Mouse (Mus musculus) forebrain, embryonic 15.5 days (tissue): ENCODE results near the gene Cmbl. TPM values are rescaled to one million over a fixed set of nuclear protein-coding genes. Genes with fewer than 3 reads are reported as not detected.
A peak's percentile ranks its signal among the peaks of the same experiment; 100 is the strongest.

Experiments used
- ATAC-seq: fragments of 200-750 bp; cut with Nextera tagmentation; replicated peaks from 2 replicates; pipeline ENCODE4 v1.8.0; 2017; ENCODE audit warnings: mild to moderate bottlenecking, moderate TSS enrichment, moderate library complexity
- H3K27ac ChIP-seq: fragments of 300-500 bp; sonication (generic); replicated peaks from 2 replicates; pipeline ENCODE4 v1.5.1; 2015; ENCODE audit warnings: mild to moderate bottlenecking, inconsistent platforms
- H3K27me3 ChIP-seq: fragments of 300-500 bp; sonication (generic); 2 replicates; pipeline ENCODE4 v1.6.1; 2015; ENCODE audit warnings: inconsistent platforms
- H3K36me3 ChIP-seq: fragments of 300-500 bp; sonication (generic); 2 replicates; pipeline ENCODE4 v1.6.1; 2015; ENCODE audit warnings: mild to moderate bottlenecking, inconsistent platforms
- H3K4me1 ChIP-seq: fragments of 300-500 bp; sonication (generic); 2 replicates; pipeline ENCODE4 v1.6.1; 2015; ENCODE audit warnings: inconsistent platforms
- H3K4me2 ChIP-seq: fragments of 300-500 bp; sonication (generic); replicated peaks from 2 replicates; pipeline ENCODE4 v1.6.1; 2015; ENCODE audit warnings: mild to moderate bottlenecking, inconsistent platforms
- H3K4me3 ChIP-seq: fragments of 300-500 bp; sonication (generic); 2 replicates; pipeline ENCODE4 v1.5.1; 2015; ENCODE audit warnings: mild to moderate bottlenecking, inconsistent platforms
- H3K9ac ChIP-seq: fragments of 300-500 bp; sonication (generic); replicated peaks from 2 replicates; pipeline ENCODE4 v1.6.1; 2015; ENCODE audit warnings: mild to moderate bottlenecking, inconsistent platforms
- H3K9me3 ChIP-seq: fragments of 300-500 bp; sonication (generic); 2 replicates; pipeline ENCODE4 v1.6.1; 2016; ENCODE audit warnings: inconsistent platforms
- WGBS: fragments of 180-500 bp; shearing (Covaris S2); methylation state at CpG from one replicate; pipeline ENCODE4 v1.1.7; 2015; ENCODE audit warnings: mixed read lengths; 5-methylcytosine and 5-hydroxymethylcytosine counted together
- polyA plus RNA-seq: library from polyadenylated mRNA; unstranded; fragments of >200 nt; fragmentation: Nextera tagmentation; extraction: Ambion mirVana; gene quantifications from 2 replicates; pipeline ENCODE4 v1.2.1, GENCODE M21; 2015

Gene Cmbl
- polyA plus RNA-seq, 1 experiment from 2014 or later = 5.0 TPM

- Histone ChIP-seq H3K9me3 (no peaks in the 10 kb centered on the region), H3K27ac (0 out of 2 replicates have a peak overlapping the region, but pooled peaks have one; percentile 23), H3K27me3 (no peaks in the 10 kb centered on the region), H3K36me3 (peaks cover 8% of the 10 kb centered on the region; the same call in 1 of the 2 replicates), H3K4me3 (no peak overlapping the region), H3K9ac (no peak overlapping the region), H3K4me1 (no peaks in the 10 kb centered on the region), H3K4me2 (no peak overlapping the region)
- 86% methylated on average over 6 of the region's 6 CpGs for WGBS
- ATAC-seq = no peak
Observed at GRCm38 (mm10) chr15:31613826-31614453, 48.8 kb downstream of the Cmbl start.

GRCm38 (mm10) chr15:31614666-31615065, 49.5 kb downstream of the Cmbl start:
- Histone ChIP-seq H3K9me3 (no peaks in the 10 kb centered on the region), H3K36me3 (peaks cover 8% of the 10 kb centered on the region), H3K27me3 (no peaks in the 10 kb centered on the region), H3K27ac (no peak overlapping the region), H3K4me2 (no peak overlapping the region), H3K9ac (no peak overlapping the region), H3K4me1 (no peaks in the 10 kb centered on the region), H3K4me3 (no peak overlapping the region)
- ATAC-seq = no peak
- 93% methylated on average over 2 of the region's 2 CpGs for WGBS

DNA sequence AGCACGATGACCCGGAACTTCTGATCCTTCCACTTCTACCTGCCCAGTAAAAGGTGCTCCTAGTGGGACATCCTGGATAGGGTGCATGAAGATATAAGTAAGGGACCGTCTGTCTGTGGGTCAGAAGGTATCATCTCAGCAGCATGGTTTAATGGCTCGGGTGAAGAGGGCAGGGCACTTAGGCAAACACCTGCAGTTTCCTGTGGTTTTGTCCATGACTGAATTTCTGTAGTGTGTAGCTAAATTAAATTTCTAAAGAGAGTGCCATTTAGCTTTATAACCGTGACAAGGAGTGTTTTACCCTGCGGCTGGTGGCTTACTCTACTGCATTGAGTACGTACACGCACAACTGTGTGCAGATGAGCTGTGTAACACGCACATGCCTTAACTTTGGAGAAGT, 52.1 kb downstream of the Cmbl start:
- Histone ChIP-seq H3K9ac (no peak overlapping the region), H3K36me3 (peaks cover 8% of the 10 kb centered on the region), H3K4me3 (no peak overlapping the region), H3K4me1 (no peaks in the 10 kb centered on the region), H3K9me3 (no peaks in the 10 kb centered on the region), H3K27ac (no peak overlapping the region), H3K27me3 (no peaks in the 10 kb centered on the region), H3K4me2 (no peak overlapping the region)
- no peak for ATAC-seq
- 94% methylated on average over 9 of the region's 9 CpGs for WGBS

DNA sequence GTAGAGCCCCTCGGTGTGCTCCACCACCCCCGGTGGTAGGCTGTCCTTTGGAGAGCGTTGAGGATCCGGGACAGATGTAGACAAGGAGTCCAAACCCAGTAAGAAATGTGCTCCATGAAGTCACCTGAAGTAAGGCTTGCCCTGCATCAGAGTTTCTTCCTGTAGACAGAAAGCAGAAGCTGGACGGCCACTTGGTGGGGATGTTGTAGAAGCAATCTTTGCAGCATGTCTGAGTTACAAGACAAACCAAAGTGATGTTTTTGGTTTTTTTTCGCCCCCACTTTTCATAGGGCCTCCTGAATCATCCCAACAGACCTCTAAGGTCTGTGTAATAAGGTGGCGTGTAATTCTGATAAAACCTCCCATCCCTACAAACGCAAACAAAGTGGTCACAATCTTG, 54.3 kb downstream of the Cmbl start:
- Histone ChIP-seq H3K27me3 (no peaks in the 10 kb centered on the region), H3K9me3 (no peaks in the 10 kb centered on the region), H3K4me1 (no peaks in the 10 kb centered on the region), H3K4me3 (no peak overlapping the region), H3K4me2 (no peak overlapping the region), H3K27ac (no peak overlapping the region), H3K36me3 (peaks cover 13% of the 10 kb centered on the region), H3K9ac (no peak overlapping the region)
- WGBS = 92% methylated on average over 8 of the region's 8 CpGs
- no peak for ATAC-seq

DNA sequence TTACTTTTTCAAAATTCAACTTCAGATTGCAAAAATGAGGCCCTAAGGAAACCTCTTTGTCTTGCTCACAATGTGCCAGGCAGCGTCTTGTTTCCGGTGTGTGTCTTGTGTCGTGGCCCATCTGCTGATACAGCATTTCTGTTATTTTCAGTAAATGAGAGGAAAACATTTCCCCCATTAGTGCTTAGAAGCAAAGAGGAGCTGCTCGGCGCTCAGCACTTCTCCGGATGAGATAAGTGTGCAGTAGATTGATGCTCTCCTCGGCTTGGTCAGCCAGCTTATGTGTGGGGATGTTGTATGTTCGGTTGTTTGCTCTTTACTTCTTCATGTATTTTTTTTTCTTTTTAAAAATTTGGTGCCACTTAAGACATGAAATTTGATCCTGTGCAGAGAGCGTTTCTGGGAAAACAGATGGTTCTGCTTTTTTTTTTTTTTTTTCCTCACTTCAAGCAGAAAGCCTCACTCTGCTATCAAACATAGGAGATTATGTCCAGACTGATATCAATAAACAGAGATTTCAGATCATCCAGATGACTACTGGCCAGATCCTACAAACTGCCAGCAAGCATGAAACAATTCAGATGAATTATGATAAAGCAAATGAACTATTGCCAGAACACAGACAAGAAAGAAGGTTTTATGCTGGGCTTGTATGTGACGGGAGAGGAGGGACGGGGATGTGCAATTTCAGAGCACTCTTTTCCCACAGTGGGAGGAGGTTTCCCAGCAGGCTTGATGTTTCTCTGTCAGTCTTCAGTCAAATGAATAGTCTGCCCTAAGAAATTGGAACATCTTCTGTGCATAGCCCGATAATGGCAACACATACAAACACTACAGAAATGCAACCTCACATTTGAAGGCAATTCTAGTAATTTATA, 62.3 kb downstream of the Cmbl start:
- WGBS = 23% methylated on average over 12 of the region's 12 CpGs
- Histone ChIP-seq H3K9ac (no peak overlapping the region), H3K36me3 (peaks cover 6% of the 10 kb centered on the region; the same call in 1 of the 2 replicates), H3K4me2 (peak overlapping the region; percentile 15), H3K9me3 (no peaks in the 10 kb centered on the region), H3K4me3 (no peak overlapping the region), H3K27ac (peak overlapping the region; percentile 75), H3K27me3 (no peaks in the 10 kb centered on the region), H3K4me1 (peaks cover 17% of the 10 kb centered on the region)
- peak; percentile 49 for ATAC-seq

DNA sequence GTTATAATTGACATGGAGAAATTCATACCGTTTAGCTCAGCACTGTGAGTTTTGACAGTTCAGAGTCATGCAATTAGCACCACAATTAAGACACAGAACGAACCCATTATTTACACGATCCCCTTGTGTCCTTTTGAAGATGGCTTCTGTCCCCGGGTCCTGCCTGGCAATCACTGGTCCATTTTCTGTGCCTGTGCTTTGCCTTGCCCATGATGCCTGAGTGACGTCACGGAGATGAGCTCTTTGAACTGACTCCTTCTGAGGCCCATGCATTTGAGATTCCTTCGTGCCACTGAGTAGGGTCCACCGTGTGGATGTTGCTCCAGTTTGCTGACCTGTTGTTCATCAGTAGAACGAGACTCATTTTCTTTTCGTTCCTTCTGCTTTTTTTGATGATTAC, 63.0 kb downstream of the Cmbl start:
- H3K4me3 ChIP-seq = no peak overlapping the region
- no peak overlapping the region for H3K9ac ChIP-seq
- ATAC-seq = peak; percentile 44; the same call in 1 of the 2 replicates
- H3K27ac ChIP-seq = peak overlapping the region; percentile 75
- peaks cover 6% of the 10 kb centered on the region; the same call in 1 of the 2 replicates for H3K36me3 ChIP-seq
- H3K27me3 ChIP-seq = no peaks in the 10 kb centered on the region
- H3K4me1 ChIP-seq = peaks cover 17% of the 10 kb centered on the region
- 47% methylated on average over 10 of the region's 10 CpGs for WGBS
- H3K4me2 ChIP-seq = no peak overlapping the region
- H3K9me3 ChIP-seq = no peaks in the 10 kb centered on the region

DNA sequence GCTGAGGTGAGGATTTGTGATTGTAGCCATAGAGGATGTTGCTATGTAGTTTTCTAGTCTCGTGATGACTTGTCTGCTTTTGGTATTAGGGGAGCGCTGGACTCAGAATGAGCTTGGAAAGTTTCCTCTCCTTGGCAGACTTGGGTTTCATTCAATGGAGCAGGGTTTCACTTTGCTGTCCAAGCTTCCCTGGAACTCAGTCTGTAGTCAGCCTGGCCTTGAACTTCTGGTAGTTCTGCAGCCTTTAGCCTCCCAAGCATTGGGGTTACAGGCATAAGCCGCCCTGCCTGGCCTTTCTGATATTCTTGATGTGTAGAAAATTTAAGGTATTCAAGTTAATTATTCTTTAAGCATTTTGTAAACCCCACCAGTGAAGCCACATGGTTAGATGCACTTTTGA, 64.4 kb downstream of the Cmbl start:
- H3K9ac ChIP-seq = no peak overlapping the region
- H3K27me3 ChIP-seq = no peaks in the 10 kb centered on the region
- peaks cover 17% of the 10 kb centered on the region for H3K4me1 ChIP-seq
- 91% methylated on average over 3 of the region's 3 CpGs for WGBS
- H3K4me2 ChIP-seq = no peak overlapping the region
- no peak overlapping the region for H3K27ac ChIP-seq
- H3K9me3 ChIP-seq = no peaks in the 10 kb centered on the region
- H3K36me3 ChIP-seq = no peaks in the 10 kb centered on the region
- ATAC-seq = no peak
- no peak overlapping the region for H3K4me3 ChIP-seq

GRCm38 (mm10) chr15:31631396-31631858, 66.2 kb downstream of the Cmbl start:
- Histone ChIP-seq H3K9me3 (no peaks in the 10 kb centered on the region), H3K4me1 (peaks cover 17% of the 10 kb centered on the region), H3K4me3 (no peak overlapping the region), H3K9ac (no peak overlapping the region), H3K27me3 (no peaks in the 10 kb centered on the region), H3K4me2 (no peak overlapping the region), H3K36me3 (no peaks in the 10 kb centered on the region), H3K27ac (no peak overlapping the region)
- WGBS = 66% methylated on average over 12 of the region's 12 CpGs
- no peak for ATAC-seq

DNA sequence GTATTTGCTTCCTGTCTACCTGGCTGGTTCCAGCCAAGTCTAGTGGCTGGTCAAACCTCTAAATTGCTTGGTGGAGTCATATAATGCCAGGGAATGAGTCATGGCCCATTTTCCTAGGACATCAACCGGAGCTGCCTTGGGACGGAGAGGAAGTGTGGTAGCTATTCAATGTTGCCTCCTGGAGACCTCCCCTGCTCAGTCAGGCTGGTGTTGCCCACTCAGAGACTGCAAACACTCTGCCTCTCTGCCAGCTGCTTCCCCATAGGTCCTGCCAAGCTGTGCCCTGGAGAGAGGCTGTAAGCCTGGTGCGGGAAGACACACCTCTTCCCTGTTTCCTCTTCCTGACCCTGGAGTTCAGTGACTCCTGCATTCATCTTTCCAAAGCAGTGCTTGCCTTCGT, 67.3 kb downstream of the Cmbl start:
- Histone ChIP-seq H3K27ac (no peak overlapping the region), H3K36me3 (no peaks in the 10 kb centered on the region), H3K4me1 (peaks cover 11% of the 10 kb centered on the region), H3K27me3 (no peaks in the 10 kb centered on the region), H3K9ac (no peak overlapping the region), H3K9me3 (no peaks in the 10 kb centered on the region), H3K4me2 (no peak overlapping the region), H3K4me3 (no peak overlapping the region)
- no peak for ATAC-seq
- WGBS = 97% methylated on average over 4 of the region's 4 CpGs

DNA sequence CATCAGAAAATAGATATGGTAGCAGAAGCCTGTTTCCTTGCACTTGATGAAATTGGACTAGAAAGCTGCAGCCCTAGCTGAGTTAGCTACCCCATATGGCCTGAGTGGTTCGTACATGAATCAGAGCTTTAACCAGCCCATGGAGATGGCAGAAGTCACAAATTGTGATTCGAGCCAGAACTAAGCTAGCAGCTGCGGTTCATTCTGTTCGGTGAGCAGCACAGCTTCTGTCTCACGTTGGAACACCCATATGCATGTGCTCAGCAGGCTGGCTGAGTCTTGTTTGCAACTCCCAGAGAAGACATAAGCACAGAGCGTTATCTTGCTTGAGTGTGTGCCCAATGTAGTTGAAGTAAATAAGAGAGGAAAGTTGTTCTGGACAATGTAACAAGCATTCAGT, 69.4 kb downstream of the Cmbl start:
- no peak overlapping the region for H3K4me3 ChIP-seq
- no peaks in the 10 kb centered on the region for H3K36me3 ChIP-seq
- ATAC-seq = peak; percentile 74

GRCm38 (mm10) chr15:31636091-31636595, 71.0 kb downstream of the Cmbl start:
- no peak for ATAC-seq
- Histone ChIP-seq H3K4me2 (no peak overlapping the region), H3K9ac (no peak overlapping the region), H3K36me3 (no peaks in the 10 kb centered on the region), H3K27ac (no peak overlapping the region), H3K9me3 (no peaks in the 10 kb centered on the region), H3K4me3 (no peak overlapping the region), H3K27me3 (no peaks in the 10 kb centered on the region), H3K4me1 (no peaks in the 10 kb centered on the region)
- WGBS = 87% methylated on average over 9 of the region's 9 CpGs

More for the DNA sequence above, 69.4 kb downstream of the Cmbl start:
- Histone ChIP-seq H3K9me3 (no peaks in the 10 kb centered on the region), H3K9ac (no peak overlapping the region), H3K4me1 (no peaks in the 10 kb centered on the region), H3K27me3 (no peaks in the 10 kb centered on the region), H3K27ac (no peak overlapping the region), H3K4me2 (no peak overlapping the region)
- 76% methylated on average over 6 of the region's 6 CpGs for WGBS
